8 mouse cellular contexts compared by ENCODE assay signal in genomic region chr5:100847143-100847542, GRCm38 (mm10). TPM values are rescaled to one million over a fixed set of nuclear protein-coding genes. Genes with fewer than 3 reads are reported as not detected.
DNase-seq lines count a peak whose midpoint lies in the region; ATAC-seq and TF ChIP-seq lines count a peak whose summit lies in the region.
"Had no signal": no experiment of that assay in that cellular context is flagged by ENCODE, and none has a peak within 500 bp of the region (broad histone marks: within the 10 kb centered on the region; RNA-seq: fewer than 3 reads in every experiment).

No protein-coding gene starts in this region.

- no peak for TF ChIP-seq CTCF in lung, embryonic 14.5 days (IDR thresholded peaks at IDR 0.05; ENCODE audit: low read depth)
- TF ChIP-seq CTCF in olfactory bulb, adult 2 months (IDR thresholded peaks at IDR 0.05; ENCODE audit: insufficient read depth, low read depth, low read length): no peak

- H3K4me1 ChIP-seq in lung, embryonic 14.5 days (ENCODE audit: insufficient read depth): peaks cover 3% of the 10 kb centered on the region; the same call in 1 of the 2 replicates
- H3K4me1 ChIP-seq in embryonic facial prominence, embryonic 15.5 days: peaks cover 17% of the 10 kb centered on the region
- peaks cover 15% of the 10 kb centered on the region for H3K4me1 ChIP-seq in limb, embryonic 12.5 days (replicated peaks)
- peaks cover 10% of the 10 kb centered on the region for H3K4me1 ChIP-seq in olfactory bulb, adult 2 months (ENCODE audit: control insufficient read depth, insufficient read depth, low read length)

- no peak overlapping the region for H3K27ac ChIP-seq in lung, embryonic 14.5 days (ENCODE audit: low read depth)
- no peak overlapping the region for H3K27ac ChIP-seq in embryonic facial prominence, embryonic 15.5 days (replicated peaks)
- no peak overlapping the region for H3K27ac ChIP-seq in limb, embryonic 12.5 days
- no peak overlapping the region for H3K27ac ChIP-seq in olfactory bulb, adult 2 months (ENCODE audit: insufficient read depth, low read depth, low read length)

- no peak for ATAC-seq in lung, embryonic 14.5 days (ENCODE audit: insufficient read depth)
- no peak for ATAC-seq in embryonic facial prominence, embryonic 15.5 days (ENCODE audit: insufficient number of reproducible peaks, low FRiP score, low TSS enrichment, low read depth)
- no peak for ATAC-seq in limb, embryonic 12.5 days (ENCODE audit: insufficient number of reproducible peaks, insufficient read depth, low FRiP score, low TSS enrichment, low read depth)

- no peak for DNase-seq in lung, embryonic 14.5 days
- no peak for DNase-seq in lung, postnatal 14 days
- DNase-seq in testis, postnatal 10 days (ENCODE audit: low spot score): no peak
- DNase-seq in thymus, postnatal 0 days (ENCODE audit: low spot score): no peak
- DNase-seq: adrenal gland, postnatal 10 days had no signal

- WGBS in lung, embryonic 14.5 days: 4% methylated on average over 2 of the region's 2 CpGs
- 11% methylated on average over 2 of the region's 2 CpGs for WGBS in embryonic facial prominence, embryonic 15.5 days
- 3% methylated on average over 2 of the region's 2 CpGs for WGBS in limb, embryonic 12.5 days
- WGBS in olfactory bulb, adult 2 months: 22% methylated on average over 2 of the region's 2 CpGs

- peak overlapping the region; percentile 99 for H3K4me2 ChIP-seq in lung, embryonic 14.5 days
- H3K4me2 ChIP-seq in embryonic facial prominence, embryonic 15.5 days (replicated peaks): peak overlapping the region; percentile 99
- peak overlapping the region; percentile 98 for H3K4me2 ChIP-seq in limb, embryonic 12.5 days

- no peaks in the 10 kb centered on the region for H3K36me3 ChIP-seq in lung, embryonic 14.5 days (ENCODE audit: insufficient read depth)
- no peaks in the 10 kb centered on the region for H3K36me3 ChIP-seq in embryonic facial prominence, embryonic 15.5 days
- no peaks in the 10 kb centered on the region for H3K36me3 ChIP-seq in limb, embryonic 12.5 days

- H3K9me3 ChIP-seq in lung, embryonic 14.5 days (ENCODE audit: low read depth, low read length): peaks cover 3% of the 10 kb centered on the region
- H3K9me3 ChIP-seq in embryonic facial prominence, embryonic 15.5 days (replicated peaks): no peaks in the 10 kb centered on the region
- H3K9me3 ChIP-seq in limb, embryonic 12.5 days: peaks cover 5% of the 10 kb centered on the region; the same call in 1 of the 2 replicates

- no peak for TF ChIP-seq POLR2A in olfactory bulb, adult 2 months (IDR thresholded peaks at IDR 0.05; ENCODE audit: insufficient read depth, low read depth, low read length)

- peak overlapping the region; percentile 59; the same call in 1 of the 2 replicates for H3K4me3 ChIP-seq in lung, embryonic 14.5 days (ENCODE audit: low read depth, low read length)
- H3K4me3 ChIP-seq in embryonic facial prominence, embryonic 15.5 days (replicated peaks): peak overlapping the region; percentile 61
- peak overlapping the region; percentile 62 for H3K4me3 ChIP-seq in limb, embryonic 12.5 days (replicated peaks)
- H3K4me3 ChIP-seq in olfactory bulb, adult 2 months (ENCODE audit: insufficient read depth, low read depth, low read length): peak overlapping the region; percentile 49; the same call in 1 of the 2 replicates

- peaks cover 32% of the 10 kb centered on the region; the same call in 1 of the 2 replicates for H3K27me3 ChIP-seq in lung, embryonic 14.5 days (ENCODE audit: insufficient read depth, low read length)
- peaks cover 38% of the 10 kb centered on the region for H3K27me3 ChIP-seq in embryonic facial prominence, embryonic 15.5 days
- peaks cover 56% of the 10 kb centered on the region for H3K27me3 ChIP-seq in limb, embryonic 12.5 days

- H3K9ac ChIP-seq in lung, embryonic 14.5 days: no peak overlapping the region
- 0 out of 2 replicates have a peak overlapping the region, but pooled peaks have one; percentile 48 for H3K9ac ChIP-seq in embryonic facial prominence, embryonic 15.5 days
- no peak overlapping the region; the same call in 1 of the 2 replicates for H3K9ac ChIP-seq in limb, embryonic 12.5 days (replicated peaks)

RNA-seq across cellular contexts. Expression of gene Gpat3, which starts 1.6 kb away (rescaled TPM):
- polyA plus RNA-seq in lung, embryonic 14.5 days (2014; fragmentation: Nextera tagmentation; extraction: Ambion mirVana): 0.63 and 0.93 TPM in 2 replicates
- 1.4 and 2.2 TPM in 2 replicates for polyA plus RNA-seq in embryonic facial prominence, embryonic 15.5 days (2015; fragmentation: Nextera tagmentation; extraction: Ambion mirVana)
- 0.89 and 1.2 TPM in 2 replicates for polyA plus RNA-seq in limb, embryonic 12.5 days (2016; fragmentation: Nextera tagmentation; extraction: Ambion mirVana)
- polyA plus RNA-seq in olfactory bulb, adult 2 months (2012; ENCODE audit: insufficient read depth, insufficient read length, low replicate concordance, missing spikeins): not detected in 2 replicates
- 2.7 and 3.0 TPM in 2 replicates for polyA plus RNA-seq in thymus, postnatal 0 days (2015; fragmentation: Nextera tagmentation; extraction: Ambion mirVana)

RNA-seq across cellular contexts. Expression of gene Abraxas1, which starts 26.4 kb away (rescaled TPM):
- 30.2 and 32.0 TPM in 2 replicates for polyA plus RNA-seq in lung, embryonic 14.5 days (2014; fragmentation: Nextera tagmentation; extraction: Ambion mirVana)
- polyA plus RNA-seq in embryonic facial prominence, embryonic 15.5 days (2015; fragmentation: Nextera tagmentation; extraction: Ambion mirVana): 25.1 and 31.8 TPM in 2 replicates
- polyA plus RNA-seq in limb, embryonic 12.5 days (2016; fragmentation: Nextera tagmentation; extraction: Ambion mirVana): 36.4 and 39.2 TPM in 2 replicates
- polyA plus RNA-seq in olfactory bulb, adult 2 months (2012; ENCODE audit: insufficient read depth, insufficient read length, low replicate concordance, missing spikeins): not detected in 2 replicates
- polyA plus RNA-seq in thymus, postnatal 0 days (2015; fragmentation: Nextera tagmentation; extraction: Ambion mirVana): 33.5 and 40.3 TPM in 2 replicates

RNA-seq across cellular contexts. Expression of gene Mrps18c, which starts 48.7 kb away (rescaled TPM):
- 161 and 167 TPM in 2 replicates for polyA plus RNA-seq in lung, embryonic 14.5 days (2014; fragmentation: Nextera tagmentation; extraction: Ambion mirVana)
- 139 and 144 TPM in 2 replicates for polyA plus RNA-seq in embryonic facial prominence, embryonic 15.5 days (2015; fragmentation: Nextera tagmentation; extraction: Ambion mirVana)
- polyA plus RNA-seq in limb, embryonic 12.5 days (2016; fragmentation: Nextera tagmentation; extraction: Ambion mirVana): 187 and 204 TPM in 2 replicates
- polyA plus RNA-seq in olfactory bulb, adult 2 months (2012; ENCODE audit: insufficient read depth, insufficient read length, low replicate concordance, missing spikeins): not detected in 2 replicates
- polyA plus RNA-seq in thymus, postnatal 0 days (2015; fragmentation: Nextera tagmentation; extraction: Ambion mirVana): 265 and 268 TPM in 2 replicates

RNA-seq across cellular contexts. Expression of gene Helq, which starts 48.7 kb away (rescaled TPM):
- 20.3 and 21.6 TPM in 2 replicates for polyA plus RNA-seq in lung, embryonic 14.5 days (2014; fragmentation: Nextera tagmentation; extraction: Ambion mirVana)
- polyA plus RNA-seq in embryonic facial prominence, embryonic 15.5 days (2015; fragmentation: Nextera tagmentation; extraction: Ambion mirVana): 14.0 and 16.6 TPM in 2 replicates
- 25.6 and 26.6 TPM in 2 replicates for polyA plus RNA-seq in limb, embryonic 12.5 days (2016; fragmentation: Nextera tagmentation; extraction: Ambion mirVana)
- not detected in 2 replicates for polyA plus RNA-seq in olfactory bulb, adult 2 months (2012; ENCODE audit: insufficient read depth, insufficient read length, low replicate concordance, missing spikeins)
- polyA plus RNA-seq in thymus, postnatal 0 days (2015; fragmentation: Nextera tagmentation; extraction: Ambion mirVana): 15.8 and 20.7 TPM in 2 replicates

Comparison
In these comparisons a context has a peak if more than half of its experiments do, and no peak if none do; other contexts are left out.
1. RNA of gene Mrps18c, which starts 48.7 kb away (polyA plus RNA-seq): 265 to 268 TPM in thymus, postnatal 0 days, 187 to 204 TPM in limb, embryonic 12.5 days, 161 to 167 TPM in lung, embryonic 14.5 days and 139 to 144 TPM in embryonic facial prominence, embryonic 15.5 days; not detected in olfactory bulb, adult 2 months; every median in the first group is over 100 times any median in the second.
2. Peak in every context shown above with its lines, with median percentiles within 50 percentile points of each other: H3K4me2 ChIP-seq and H3K4me3 ChIP-seq.